Mouse (Mus musculus) gastrocnemius, postnatal 36 days (tissue): Measurements from ENCODE around the gene Ccdc92b. TPM values are rescaled to one million over a fixed set of nuclear protein-coding genes. Genes with fewer than 3 reads are reported as not detected.
A peak's percentile ranks its signal among the peaks of the same experiment; 100 is the strongest.

ENCODE experiments used
- DNase-seq, 2 experiments: peaks; one replicate each; pipeline ENCODE4 v3.0.0; 2022
- intact Hi-C: fragments of 180-260 bp; cut with DNase I; formaldehyde crosslinking; loops from one replicate; pipeline ENCODE4 v1.15.1; 2025
- total RNA-seq, 2 experiments: library from RNA; stranded (reverse); gene quantifications; 2 replicates each; pipeline ENCODE4 v1.2.3; 2021

Ccdc92b gene
- total RNA-seq, 2 experiments from 2014 or later = 0.05 to 0.10 TPM

DNA sequence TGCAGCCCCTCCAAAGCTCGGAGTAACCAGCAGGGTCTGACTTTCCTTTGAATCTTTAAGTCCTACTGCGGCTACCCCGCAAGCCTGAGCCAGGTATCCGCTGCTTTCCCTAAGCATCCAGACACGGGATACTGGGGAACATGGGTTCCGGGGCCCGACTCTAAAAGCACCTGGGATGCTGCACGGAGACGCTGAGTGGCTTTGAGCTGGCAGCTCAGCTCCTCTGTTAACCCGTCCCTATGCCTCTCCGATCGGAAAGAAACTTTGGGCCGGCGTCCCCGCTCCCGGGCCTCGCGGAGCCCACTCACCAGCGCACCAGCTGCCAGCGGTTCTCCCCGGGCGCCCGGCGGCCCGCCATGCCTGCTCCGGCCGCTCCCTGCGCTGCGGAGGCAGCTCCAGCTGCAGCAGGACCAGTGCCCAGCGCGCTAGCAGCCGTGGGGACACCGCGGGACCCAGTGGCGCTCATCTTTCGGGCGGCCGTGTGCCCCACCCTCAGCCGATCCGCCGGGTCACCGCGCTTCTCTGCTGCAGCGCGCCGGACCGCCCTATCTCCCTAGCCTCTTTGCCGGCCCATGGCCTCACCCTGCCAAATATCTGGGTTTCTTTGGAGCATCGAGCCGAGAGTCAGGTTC, 8.7 kb upstream of the Ccdc92b start, which contains the start of gene Rap1gap2:
TSS of gene Rap1gap2 (minus strand) at position 371 of the 632 bp plus-strand sequence.
- DNase-seq = no peak
- intact Hi-C loops = no loop called here

DNA sequence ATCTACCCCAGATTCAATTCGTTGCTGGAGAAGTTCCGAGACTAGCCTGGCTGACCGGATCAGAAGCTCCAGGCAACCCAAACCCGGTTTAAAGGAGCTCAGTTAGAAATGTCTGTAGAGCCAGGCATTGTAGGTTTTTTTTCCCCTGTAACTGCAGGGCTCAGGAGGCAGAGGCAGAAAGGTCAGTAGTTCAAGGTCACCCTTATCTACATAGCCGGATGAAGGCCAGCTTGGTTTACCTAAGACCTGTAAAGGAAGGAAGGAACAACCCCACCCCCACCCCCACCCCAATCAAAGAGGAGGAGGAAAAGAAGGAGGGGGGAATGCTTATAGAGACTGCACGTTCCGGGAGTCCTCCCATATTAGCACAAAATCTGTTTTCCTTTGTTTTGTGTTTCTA, 8.0 kb upstream of the Ccdc92b start:
- intact Hi-C loops = no loop called here
- no peak for DNase-seq

DNA sequence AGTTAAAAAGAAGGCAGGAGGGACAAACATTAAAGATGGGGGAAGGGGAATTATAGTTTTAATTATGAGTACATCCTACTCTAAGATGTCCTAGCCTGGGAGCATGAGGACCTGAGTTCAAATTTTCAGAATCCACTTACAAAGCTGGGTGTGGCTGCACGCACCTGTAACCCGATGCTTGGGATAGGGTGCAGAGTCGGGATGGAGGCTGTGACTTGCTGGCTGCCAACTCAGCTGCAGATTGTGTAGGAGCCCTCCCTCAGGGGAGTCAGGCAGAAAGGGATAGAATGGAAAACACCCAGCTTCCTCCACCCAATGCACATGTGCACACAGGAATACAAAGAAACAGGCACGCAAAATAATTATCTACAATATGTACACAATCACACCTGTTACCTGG, 6.0 kb upstream of the Ccdc92b start:
- DNase-seq = no peak
- intact Hi-C loops = no loop called here

DNA sequence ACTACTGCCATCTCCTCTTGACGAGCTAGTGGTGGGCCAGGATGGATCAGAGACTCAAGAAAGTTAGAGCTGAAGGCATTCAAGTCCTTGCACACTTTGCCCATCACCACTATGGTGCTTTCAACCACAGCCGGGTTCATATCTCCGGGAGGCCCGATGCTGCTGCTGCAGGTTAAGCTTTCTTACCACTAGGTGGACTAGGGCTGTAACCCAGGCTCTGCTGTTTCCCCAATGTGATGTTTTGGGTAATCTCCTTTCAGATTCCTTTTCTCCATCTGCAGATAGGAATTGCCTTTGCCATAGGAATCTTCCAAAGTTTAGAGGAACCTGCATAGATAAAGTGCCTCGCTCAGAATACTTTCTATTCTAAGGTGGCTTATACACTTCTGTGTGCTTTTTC, 3.8 kb upstream of the Ccdc92b start:
- intact Hi-C loops = no loop called here
- no peak for DNase-seq

DNA sequence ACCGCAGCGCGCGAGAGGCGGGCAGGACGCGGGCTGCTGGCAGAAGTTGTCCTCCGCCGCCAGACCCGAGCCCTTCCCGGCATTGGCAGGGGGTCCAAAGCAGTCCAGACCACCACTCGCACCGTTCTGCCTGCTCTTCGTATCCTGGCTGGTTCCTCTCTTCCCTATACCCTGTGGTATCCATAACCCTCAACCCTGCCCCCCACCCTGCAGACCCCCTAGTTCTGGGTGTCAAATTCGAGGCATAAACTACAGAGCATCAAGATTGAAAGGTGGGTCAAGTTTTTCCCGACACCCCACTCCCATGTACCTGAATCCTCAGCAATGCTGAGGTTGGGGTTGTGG, 523 bp downstream of the Ccdc92b start:
- no peak for DNase-seq
- intact Hi-C loops = no loop called here

DNA sequence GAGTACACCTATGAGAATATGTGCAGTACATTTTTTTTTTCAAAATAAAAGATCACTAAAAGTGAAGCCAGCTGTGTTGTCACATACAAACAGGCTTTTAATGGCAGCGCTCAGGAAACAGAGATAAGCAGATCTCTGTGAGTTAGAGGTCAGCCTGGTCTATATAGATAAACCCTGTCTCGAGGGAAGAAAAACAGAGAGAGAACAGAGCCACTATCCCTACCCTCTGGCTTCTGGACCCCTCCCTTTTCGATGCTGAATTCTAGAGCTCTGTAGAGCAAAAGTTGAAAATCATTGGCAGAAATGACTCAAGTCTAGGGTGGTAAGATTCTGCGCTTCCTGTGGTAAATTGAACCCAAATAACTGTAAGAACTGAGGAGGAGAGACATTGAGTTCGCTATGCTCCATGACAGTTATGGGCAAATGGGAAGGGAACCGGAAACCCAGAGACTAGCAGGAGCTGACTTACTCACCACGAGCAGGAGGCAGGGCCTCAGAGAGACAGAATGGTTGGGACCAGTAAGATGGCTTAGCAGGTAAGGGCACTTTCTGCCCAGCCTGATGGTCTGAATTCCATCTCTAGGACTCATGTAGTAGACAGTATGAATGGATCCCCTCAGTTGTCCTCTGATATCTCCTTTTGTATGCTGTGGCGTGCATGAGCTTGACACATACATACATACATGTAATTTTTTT, 2.7 kb downstream of the Ccdc92b start:
- intact Hi-C loops = no loop called here
- DNase-seq = no peak

DNA sequence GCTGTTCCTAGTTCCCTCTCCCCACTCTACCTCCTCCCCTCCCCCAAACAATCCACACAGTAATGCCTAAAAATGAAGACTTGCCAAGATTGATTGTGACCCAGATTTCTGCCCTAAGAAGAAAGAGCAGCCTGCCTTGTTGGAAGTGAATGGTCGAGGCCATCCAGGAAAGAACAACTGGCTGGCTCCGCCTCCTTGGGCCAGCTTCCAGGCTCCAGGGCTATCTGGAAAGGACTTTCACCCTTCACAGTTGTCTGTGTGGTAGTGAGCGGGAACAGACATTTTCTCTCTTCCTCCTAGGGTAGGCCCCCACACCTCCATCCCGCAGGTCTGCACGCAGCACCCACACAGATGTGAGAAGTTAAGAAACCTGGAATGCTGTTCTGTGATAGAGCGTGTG, 4.3 kb downstream of the Ccdc92b start:
- DNase-seq = no peak

DNA sequence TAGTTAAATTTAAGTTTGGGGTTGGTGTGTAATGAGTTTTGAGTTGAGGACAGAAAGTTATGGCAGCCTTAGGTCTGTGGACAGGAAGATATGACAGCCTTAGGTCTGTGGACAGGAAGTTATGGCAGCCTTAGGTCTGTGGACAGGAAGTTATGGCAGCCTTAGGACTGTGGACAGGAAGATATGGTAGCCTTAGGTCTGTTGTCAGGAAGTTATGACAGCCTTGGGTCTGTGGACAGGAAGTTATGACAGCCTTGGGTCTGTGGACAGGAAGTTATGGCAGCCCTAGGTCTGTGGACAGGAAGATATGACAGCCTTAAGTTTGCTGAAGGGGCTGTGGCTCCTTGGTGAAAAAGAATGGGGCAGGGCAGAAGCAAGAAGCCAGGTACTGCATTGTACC, 5.9 kb downstream of the Ccdc92b start:
- intact Hi-C loops = no loop called here
- no peak for DNase-seq

More for the DNA sequence above, 4.3 kb downstream of the Ccdc92b start:
- intact Hi-C loops = no loop called here

DNA sequence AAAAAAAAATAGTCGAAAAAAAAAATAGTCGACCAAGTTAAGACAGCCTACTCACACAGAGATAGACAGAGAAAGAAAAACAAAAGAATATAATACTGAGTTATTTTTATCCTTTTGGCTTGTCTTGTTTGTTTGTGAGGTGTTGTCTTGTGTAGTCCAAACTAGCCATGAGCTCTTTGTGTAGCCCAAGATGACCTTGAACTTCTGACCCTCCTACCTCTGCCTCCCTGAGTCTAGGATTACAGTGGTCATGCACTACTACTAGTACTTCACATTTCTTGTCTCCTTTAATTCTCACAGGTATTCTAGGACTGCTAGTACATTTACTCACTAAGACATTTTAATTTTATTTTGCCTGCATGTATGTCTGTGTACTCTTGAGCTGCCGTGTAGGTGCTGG, 8.1 kb downstream of the Ccdc92b start:
- no peak for DNase-seq
- intact Hi-C loops = no loop called here

DNA sequence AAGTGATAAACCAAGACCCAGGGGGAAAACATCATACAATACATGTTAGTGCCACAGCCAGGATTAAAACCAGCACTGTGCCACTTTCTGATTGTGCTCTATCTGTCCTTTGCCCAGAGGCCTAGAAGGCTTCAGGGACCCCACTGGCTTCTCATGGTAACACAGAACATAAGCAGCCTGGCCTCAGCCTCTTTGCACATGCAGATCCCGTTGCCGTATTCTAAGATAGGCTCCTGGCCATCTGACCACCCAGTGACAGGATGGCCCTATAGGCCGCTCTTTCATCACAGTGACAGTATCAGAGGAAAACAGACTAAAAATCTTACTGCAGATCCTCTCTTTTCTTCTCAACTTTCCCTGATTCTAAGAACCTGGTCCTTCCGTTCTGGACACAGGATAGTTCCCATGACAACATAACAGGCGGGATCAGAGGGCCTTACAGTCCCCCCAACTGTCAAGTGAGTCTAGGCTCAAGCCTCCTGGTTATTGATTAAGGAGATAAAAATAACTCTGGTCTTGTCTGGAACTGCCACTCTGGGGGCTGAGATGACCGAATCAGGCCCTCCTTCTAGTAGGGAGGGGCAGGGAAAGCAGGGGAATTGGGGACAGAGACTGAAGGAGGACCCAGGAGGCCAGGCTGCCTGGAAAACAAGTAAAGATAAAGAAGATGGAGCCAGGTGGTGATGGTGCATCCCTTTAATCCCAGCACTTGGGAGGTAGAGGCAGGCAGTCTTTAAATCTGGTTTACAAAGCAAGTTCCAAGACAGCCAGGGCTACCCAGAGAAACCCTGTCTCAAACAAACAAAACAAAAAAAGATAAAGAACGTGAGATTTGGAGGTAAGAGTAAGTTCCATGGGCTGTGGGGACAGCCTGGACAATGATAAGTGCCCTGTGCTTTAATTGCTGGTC, 12.7 kb downstream of the Ccdc92b start:
- intact Hi-C loops = loop anchor here (10.0 kb wide), 1 partner anchor 183 kb away; no protein-coding TSS in a partner anchor
- no peak for DNase-seq

DNA sequence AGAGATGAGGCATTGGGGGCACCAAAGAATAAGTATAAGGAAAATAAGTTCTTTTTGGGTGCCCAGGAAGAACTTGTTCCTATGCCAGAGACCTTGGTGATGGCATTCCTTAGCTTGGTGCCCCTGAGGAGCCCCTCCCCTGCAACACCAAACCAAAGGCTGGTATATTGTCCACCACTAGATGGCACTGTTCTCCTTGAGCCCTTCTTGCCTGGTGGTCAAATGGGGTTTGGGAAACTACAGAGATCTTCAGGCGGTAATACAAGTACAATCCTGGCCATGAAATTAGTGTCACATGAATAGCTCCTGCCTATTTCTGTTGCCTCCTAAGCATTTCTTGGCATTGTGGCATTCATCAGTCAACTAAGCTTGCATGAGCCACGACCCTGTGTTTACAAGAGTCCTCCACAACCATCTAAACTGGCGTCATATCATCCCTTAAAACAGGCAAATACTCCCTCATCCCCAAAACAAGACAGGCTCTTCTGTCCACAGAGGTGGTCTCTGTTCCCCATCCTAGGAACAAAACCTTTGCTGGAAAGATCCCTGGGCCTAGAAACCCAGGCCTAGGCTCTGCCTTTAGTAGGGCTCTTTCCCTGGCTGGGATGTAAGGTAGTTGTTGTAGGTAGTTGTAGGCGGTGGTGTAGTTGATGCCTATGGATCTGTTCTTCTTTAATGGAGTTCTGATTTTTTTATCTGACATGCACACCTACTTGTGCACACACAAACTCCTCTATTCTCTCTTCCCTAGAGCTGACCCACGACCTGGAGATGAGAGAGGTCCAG, 15.3 kb downstream of the Ccdc92b start:
- peak in 1 of 2 experiments; percentile 49 for DNase-seq

DNA sequence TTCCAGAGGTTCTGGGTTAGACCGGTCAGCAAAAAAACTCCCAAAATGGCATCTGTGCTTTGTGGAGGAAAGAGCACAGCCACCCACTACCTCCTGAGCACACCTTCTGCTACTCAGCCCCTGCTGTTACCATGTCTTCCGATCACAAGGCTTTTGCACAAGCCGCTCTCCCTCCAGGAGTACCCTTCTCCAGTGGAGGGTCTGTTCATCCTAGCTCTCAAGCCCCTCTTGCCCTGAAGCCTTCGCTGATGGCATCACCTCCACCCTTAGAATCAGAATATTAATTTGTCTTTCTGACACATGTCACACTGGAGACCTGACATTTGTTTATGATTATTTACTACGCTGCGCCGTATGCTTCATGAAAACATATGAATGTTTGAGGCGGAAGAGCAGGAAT, 18.1 kb downstream of the Ccdc92b start:
- intact Hi-C loops = loop anchor here (5.0 to 10.0 kb wide), 3 partner anchors 130 to 215 kb away; no protein-coding TSS in a partner anchor
- DNase-seq = no peak

More for the DNA sequence above, 15.3 kb downstream of the Ccdc92b start:
- intact Hi-C loops = loop anchor here (5.0 to 10.0 kb wide), 3 partner anchors 133 to 218 kb away; no protein-coding TSS in a partner anchor

DNA sequence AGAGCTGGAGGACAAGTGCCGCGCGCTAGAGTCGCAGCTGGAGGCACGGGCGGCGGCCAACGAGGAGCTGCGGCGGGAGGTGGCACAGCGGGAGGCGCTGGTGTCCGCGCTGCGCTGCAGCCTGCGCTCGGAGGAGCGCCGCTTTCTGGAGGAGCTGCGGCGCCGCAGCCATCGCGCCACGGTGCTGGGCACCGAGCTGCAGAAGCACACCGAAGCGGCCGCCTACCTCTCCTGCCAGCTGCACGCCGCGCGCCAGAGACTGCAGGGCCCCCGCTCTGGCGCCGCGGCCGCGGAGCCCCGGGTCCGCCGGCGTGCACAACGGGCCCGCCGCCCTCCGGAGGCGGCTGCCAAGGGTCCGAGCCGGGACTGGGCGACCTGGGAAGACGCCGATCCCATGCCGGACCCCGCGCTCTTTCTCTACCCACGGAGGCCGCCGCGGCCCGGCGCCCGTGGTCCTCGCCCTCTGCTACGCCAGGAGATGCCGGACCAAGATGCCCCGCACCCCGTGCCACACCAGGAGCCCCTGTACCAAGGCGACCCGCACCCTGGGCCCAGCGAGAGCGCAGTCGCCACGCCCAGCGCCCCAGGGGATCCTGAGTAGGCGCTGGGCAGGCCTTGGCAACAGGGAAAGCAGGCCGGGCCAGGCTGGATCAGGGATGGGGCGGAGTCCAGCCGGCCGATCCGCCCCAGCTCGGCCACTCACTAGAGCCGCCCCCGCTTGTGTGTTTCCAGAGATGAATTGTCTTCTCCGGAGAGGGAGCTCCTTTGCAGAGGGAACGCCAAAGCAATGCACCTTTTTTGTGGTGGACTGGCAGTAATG, 18.8 kb downstream of the Ccdc92b start:
- intact Hi-C loops = loop anchor here (5.0 to 10.0 kb wide), 3 partner anchors 129 to 214 kb away; no protein-coding TSS in a partner anchor
- DNase-seq = peak; percentile 72 to 79

DNA sequence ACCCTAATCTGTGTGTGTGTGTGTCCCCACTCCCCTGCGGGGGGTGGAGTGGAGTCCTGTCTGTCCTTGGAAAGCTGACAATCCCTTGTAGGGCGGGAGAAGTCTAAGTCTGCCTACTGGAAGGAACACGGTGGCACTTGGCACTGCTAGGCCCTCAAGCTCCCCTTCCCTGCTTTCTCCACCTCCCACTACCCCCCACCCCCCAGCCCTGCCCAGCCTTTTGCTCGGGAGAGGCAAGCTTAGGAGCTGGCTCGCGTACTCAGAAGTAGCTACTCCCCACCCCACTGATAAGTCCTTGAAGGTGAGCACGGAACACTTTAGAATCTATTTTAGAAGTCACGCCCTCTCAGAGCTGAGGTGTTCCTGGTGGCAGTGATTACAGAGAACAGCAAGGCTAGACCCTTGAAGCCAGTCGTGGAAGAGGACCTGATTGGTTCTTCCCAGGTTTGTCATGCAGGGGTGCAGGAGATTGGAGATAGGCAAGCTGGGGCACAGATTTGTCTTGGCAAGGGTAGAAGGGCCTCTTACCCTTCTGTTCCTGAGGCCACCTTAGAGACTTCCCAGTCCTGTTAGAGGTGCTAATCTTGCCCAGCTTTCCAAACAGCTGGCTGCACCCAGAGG, 19.5 kb downstream of the Ccdc92b start:
- DNase-seq = no peak
- intact Hi-C loops = loop anchor here (5.0 to 10.0 kb wide), 3 partner anchors 128 to 213 kb away; no protein-coding TSS in a partner anchor

DNA sequence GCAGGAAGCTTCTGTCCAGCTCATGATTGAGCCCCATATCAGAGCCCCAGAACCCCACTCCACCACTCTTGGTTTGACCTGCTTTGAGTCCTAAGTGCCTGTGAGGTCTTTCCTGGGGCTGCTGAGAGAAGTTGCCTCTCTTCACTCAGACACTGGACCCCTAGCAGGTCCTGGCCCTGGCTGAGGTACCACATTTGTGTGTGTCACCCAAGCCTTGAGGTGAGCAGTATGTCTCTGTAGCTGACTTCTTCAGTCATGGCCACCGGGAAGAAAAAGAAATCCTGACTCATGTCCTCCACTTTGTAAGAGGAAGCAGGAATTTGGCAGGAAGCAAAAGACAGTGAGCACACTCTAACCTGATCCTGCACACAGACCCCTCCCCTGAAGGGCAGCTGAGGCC, 20.2 kb downstream of the Ccdc92b start:
- no peak for DNase-seq
- intact Hi-C loops = loop anchor here (5.0 to 10.0 kb wide), 3 partner anchors 128 to 213 kb away; no protein-coding TSS in a partner anchor

DNA sequence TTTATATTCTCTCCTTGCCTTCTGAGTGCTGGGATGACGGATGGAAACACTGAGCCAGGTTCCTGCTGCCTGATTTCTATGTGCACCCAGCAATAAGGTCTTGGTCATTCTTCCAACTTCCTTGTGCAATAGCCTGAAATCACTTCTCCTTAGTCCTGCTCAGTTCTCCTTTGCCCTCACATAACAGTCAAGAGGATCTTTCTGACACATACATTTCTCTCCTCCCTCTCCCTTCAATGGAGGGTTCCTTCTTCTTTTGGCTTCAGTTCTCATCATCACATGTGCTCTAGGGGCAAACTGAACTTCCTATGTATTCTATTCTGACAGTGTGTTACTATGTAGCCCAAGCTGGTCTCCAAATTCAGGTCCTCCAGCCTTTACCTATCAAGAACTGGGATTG, 28.6 kb downstream of the Ccdc92b start:
- no peak for DNase-seq
- intact Hi-C loops = loop anchor here (5.0 kb wide), 1 partner anchor 184 kb away; the partner anchor contains the start of gene Mnt

DNA sequence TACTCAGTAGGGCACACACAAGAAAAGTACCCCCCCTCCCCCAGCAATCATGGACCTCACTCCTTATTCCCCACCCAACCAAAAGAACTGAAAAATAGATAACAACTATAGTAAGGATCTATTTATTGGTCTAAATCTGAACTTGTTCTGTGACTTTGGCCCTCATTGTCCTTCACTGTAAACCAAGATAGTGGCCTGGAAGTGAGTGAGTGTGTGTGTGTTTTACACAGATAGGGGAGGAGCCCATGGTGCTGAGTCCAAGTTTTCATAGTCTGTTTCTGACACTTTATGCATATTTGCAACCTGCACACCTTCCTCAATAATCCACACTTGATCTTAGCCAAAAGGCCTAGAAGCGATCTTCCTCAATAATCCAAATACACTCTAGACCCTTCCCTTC, 29.3 kb downstream of the Ccdc92b start:
- DNase-seq = no peak
- intact Hi-C loops = loop anchor here (5.0 kb wide), 1 partner anchor 184 kb away; the partner anchor contains the start of gene Mnt

DNA sequence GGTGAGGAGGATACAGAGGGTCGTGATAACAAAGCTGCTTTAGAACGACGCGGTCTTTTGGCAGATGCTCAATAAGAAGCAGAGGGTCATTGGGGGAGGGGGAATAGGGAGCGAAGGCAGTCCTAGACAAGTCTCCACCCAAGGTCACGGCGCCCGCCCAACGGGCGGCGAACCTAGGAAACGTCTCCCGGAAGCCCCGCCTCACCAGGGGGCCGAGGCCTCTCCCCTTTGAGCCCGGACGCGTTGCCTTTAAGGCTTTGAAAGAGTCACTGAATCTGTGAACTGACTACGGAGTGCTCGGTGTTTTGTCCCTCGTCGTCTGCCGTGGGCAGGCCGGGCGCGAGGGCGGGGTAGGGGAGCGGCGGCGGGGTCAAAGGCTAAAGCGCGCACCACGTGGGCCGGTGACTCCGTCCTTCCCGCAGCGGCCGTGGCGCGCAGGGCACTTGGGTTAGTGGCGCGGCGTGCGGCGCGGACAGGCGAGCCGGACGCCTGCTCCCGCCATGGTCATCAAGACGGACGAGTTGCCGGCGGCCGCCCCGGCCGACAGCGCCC, 29.8 kb downstream of the Ccdc92b start, which contains the start of gene Cluh:
TSS of gene Cluh (plus strand) at position 401 of the 552 bp plus-strand sequence.
- intact Hi-C loops = loop anchor here (5.0 kb wide), 1 partner anchor 183 kb away; the partner anchor contains the start of gene Mnt
- peak; percentile 97 to 98 for DNase-seq
